Mouse (Mus musculus) spleen, adult 2 months (tissue): ENCODE results near the gene Pde11a.

Experiments
- CTCF ChIP-seq: fragments of 200-500 bp; IDR thresholded peaks from 2 replicates; pipeline ENCODE4 v1.5.1; 2011; ENCODE audit warnings: mild to moderate bottlenecking, inconsistent platforms; ENCODE audit not compliant: insufficient read depth, insufficient read length, insufficient replicate concordance; ENCODE audit errors: extremely low read depth
- POLR2A ChIP-seq: fragments of 200-500 bp; IDR thresholded peaks from 2 replicates; pipeline ENCODE4 v1.6.1; 2011; ENCODE audit warnings: low read depth, low read length, inconsistent platforms

DNA sequence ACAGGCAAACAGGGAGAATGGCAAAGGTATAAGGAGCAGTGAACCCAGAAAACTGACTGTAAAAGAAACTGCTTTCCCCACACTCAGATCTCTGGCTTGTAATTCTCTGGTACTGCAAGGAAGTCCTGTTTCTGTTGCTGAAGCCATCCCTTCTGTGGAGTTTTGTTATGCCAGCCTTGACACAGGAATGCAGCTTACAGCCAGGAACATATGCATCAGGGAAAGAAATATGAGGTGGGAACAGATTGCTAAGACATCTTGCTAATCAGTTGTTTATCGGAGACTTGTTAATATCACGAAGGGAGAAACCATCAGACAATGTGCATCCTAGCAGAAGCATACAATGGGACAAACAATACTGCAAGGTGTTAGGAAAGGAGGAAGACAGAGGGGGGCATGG, 99.4 kb downstream of the Pde11a start:
- no peak for TF ChIP-seq CTCF
- no peak for TF ChIP-seq POLR2A
